Comparison of ENCODE assay signal across 1 mouse cellular context in genomic region chr11:34049125-34049379, GRCm38 (mm10).
TF ChIP-seq lines count a peak whose summit lies in the region.

No protein-coding gene starts in this region.

TF ChIP-seq in CH12.LX, 34 proteins besides CTCF, POLR2A, EP300 and RAD21:
- TF ChIP-seq SIN3A (IDR thresholded peaks at IDR 0.05; ENCODE audit: low read length), result 0 out of 2 replicates have a peak, but pooled peaks have one; percentile 16
- peak; percentile 75; the same call in 1 of the 2 replicates for TF ChIP-seq MYC (IDR thresholded peaks at IDR 0.05; ENCODE audit: low read depth, low read length)
- no peak for TF ChIP-seq NELFE (IDR thresholded peaks at IDR 0.05; ENCODE audit: low read depth, low read length)
- no peak for TF ChIP-seq ZC3H11A (IDR thresholded peaks at IDR 0.05; ENCODE audit: low read depth, low read length)
- TF ChIP-seq ETS1 (conservative IDR thresholded peaks at IDR 0.05; ENCODE audit: low read depth, low read length), result no peak
- TF ChIP-seq MAFK (IDR thresholded peaks at IDR 0.05; ENCODE audit: insufficient replicate concordance, low read length), result no peak
- TF ChIP-seq KAT2A (IDR thresholded peaks at IDR 0.05; ENCODE audit: insufficient replicate concordance, low read length), result no peak
- TF ChIP-seq BHLHE40 (IDR thresholded peaks at IDR 0.05; ENCODE audit: low read depth, low read length), result no peak
- TF ChIP-seq ZNF384 (IDR thresholded peaks at IDR 0.05; ENCODE audit: low read depth, low read length), result no peak
- TF ChIP-seq IRF4 (IDR thresholded peaks at IDR 0.05; ENCODE audit: low read depth, low read length), result no peak
- no peak for TF ChIP-seq ZMIZ1 (IDR thresholded peaks at IDR 0.05; ENCODE audit: low read depth, low read length)
- no peak for TF ChIP-seq CHD1 (IDR thresholded peaks at IDR 0.05; ENCODE audit: low read depth, low read length)
- TF ChIP-seq USF1 (IDR thresholded peaks at IDR 0.05; ENCODE audit: low read depth, low read length), result peak; percentile 64
- TF ChIP-seq MAX (IDR thresholded peaks at IDR 0.05; ENCODE audit: low read length), result peak; percentile 58; the same call in 1 of the 2 replicates
- TF ChIP-seq USF2 (conservative IDR thresholded peaks at IDR 0.05; ENCODE audit: low read depth, low read length), result peak; percentile 40; the same call in 1 of the 2 replicates
- no peak for TF ChIP-seq HCFC1 (IDR thresholded peaks at IDR 0.05; ENCODE audit: low read depth, low read length)
- TF ChIP-seq TCF12 (IDR thresholded peaks at IDR 0.05; ENCODE audit: low read depth, low read length), result no peak
- TF ChIP-seq NRF1 (IDR thresholded peaks at IDR 0.05; ENCODE audit: low read depth, low read length), result no peak
